Mouse (Mus musculus) cerebellum, postnatal 25 days (tissue): ENCODE data around the gene Rsph6a.

Experiments
- DNase-seq, 2 experiments: peaks; one replicate each; pipeline ENCODE4 v3.0.0; 2021; ENCODE audit warnings: mixed read lengths in 2 of 2

Rsph6a gene

GRCm38 (mm10) chr7:19104486-19104885 lies 50.0 kb downstream of the Rsph6a start:
- no peak for DNase-seq

GRCm38 (mm10) chr7:19107436-19107835 lies 52.9 kb downstream of the Rsph6a start:
- DNase-seq = no peak

- DNase-seq = no peak
These were observed 55.1 kb downstream of the Rsph6a start for GRCm38 (mm10) chr7:19109565-19109964.

- peak; percentile 58 to 76 for DNase-seq
These were observed 63.7 kb downstream of the Rsph6a start, which contains the start of gene Gm4969 for GRCm38 (mm10) chr7:19118028-19118771. TSS of gene Gm4969 (minus strand) at chr7:19118368.

- DNase-seq = peak in 1 of 2 experiments; percentile 19
These were observed 64.6 kb downstream of the Rsph6a start for GRCm38 (mm10) chr7:19119083-19119482.

- DNase-seq = peak; percentile 87 to 92
These were observed 65.3 kb downstream of the Rsph6a start, which contains the start of gene Fbxo46 for GRCm38 (mm10) chr7:19119631-19120429. TSS of gene Fbxo46 (plus strand) at chr7:19119859.

- no peak for DNase-seq
These were observed 67.2 kb downstream of the Rsph6a start for GRCm38 (mm10) chr7:19121686-19122085.
